8 mouse cellular contexts compared by ENCODE assay signal in the genomic region with DNA sequence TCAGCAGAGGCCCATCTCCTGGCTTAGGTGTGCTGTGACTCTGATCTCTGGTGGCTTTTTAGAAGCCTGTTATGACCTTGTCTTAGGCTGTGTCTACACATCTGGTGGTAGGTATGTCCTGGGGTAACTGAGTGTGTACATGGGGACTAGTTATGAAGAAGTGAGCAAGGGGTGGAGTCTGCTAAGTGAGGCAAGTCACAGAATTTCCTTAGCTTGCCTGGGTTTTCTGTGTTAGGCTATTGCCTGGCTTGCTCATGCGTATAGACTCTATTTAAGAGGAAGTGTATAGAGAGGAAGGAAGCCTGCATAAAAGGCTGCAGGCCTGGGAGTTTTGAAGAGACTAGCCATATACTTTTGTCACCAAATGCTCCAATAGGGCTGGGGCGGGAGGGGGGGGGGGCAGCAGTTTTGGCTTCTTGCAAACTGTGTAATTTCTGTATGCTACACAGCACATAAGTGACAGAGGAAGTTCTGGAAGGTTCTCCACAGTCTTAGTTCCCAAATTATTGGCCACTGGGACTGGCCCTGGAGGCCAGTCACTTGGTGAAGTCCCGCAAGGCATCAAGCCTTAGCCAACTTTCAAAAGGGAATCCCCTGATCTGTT. TPM values are rescaled to one million over a fixed set of nuclear protein-coding genes. Genes with fewer than 3 reads are reported as not detected.
DNase-seq lines count a peak whose midpoint lies in the region; ATAC-seq lines count a peak whose summit lies in the region.

No protein-coding gene starts in this region.

- peaks cover 5% of the 10 kb centered on the region; the same call in 1 of the 2 replicates for H3K27me3 ChIP-seq in erythroblast, embryonic 14.5 days (ENCODE audit: control insufficient read depth)
- H3K27me3 ChIP-seq in embryonic facial prominence, embryonic 13.5 days = peaks cover 9% of the 10 kb centered on the region; the same call in 1 of the 2 replicates
- no peaks in the 10 kb centered on the region for H3K27me3 ChIP-seq in hindbrain, embryonic 16.5 days (replicated peaks; ENCODE audit: control insufficient read depth, insufficient read depth, low read length)

- no peak overlapping the region for H3K27ac ChIP-seq in embryonic facial prominence, embryonic 13.5 days
- H3K27ac ChIP-seq in hindbrain, embryonic 16.5 days (ENCODE audit: low read depth, low read length) = peak overlapping the region; percentile 42; the same call in 1 of the 2 replicates

- DNase-seq in lung, postnatal 36 days = peak; percentile 77
- DNase-seq in spleen, postnatal 14 days (ENCODE audit: low spot score in 2 of 2) = peak; percentile 14 to 28
- DNase-seq in ovary, postnatal 36 days (ENCODE audit: low spot score) = no peak
- DNase-seq in retina, postnatal 1 day = no peak

- peak overlapping the region; percentile 83 for H3K4me3 ChIP-seq in erythroblast, embryonic 14.5 days (replicated peaks)
- H3K4me3 ChIP-seq in embryonic facial prominence, embryonic 13.5 days = peak overlapping the region; percentile 49
- peak overlapping the region; percentile 55 for H3K4me3 ChIP-seq in hindbrain, embryonic 16.5 days (ENCODE audit: low read length)

- no peaks in the 10 kb centered on the region for H3K9me3 ChIP-seq in erythroblast, embryonic 14.5 days (ENCODE audit: control insufficient read depth, low read length)
- H3K9me3 ChIP-seq in embryonic facial prominence, embryonic 13.5 days = no peaks in the 10 kb centered on the region
- H3K9me3 ChIP-seq in hindbrain, embryonic 16.5 days (ENCODE audit: control insufficient read depth, low read length) = no peaks in the 10 kb centered on the region

- H3K9ac ChIP-seq in embryonic facial prominence, embryonic 13.5 days = no peak overlapping the region
- peak overlapping the region; percentile 68; the same call in 1 of the 2 replicates for H3K9ac ChIP-seq in hindbrain, embryonic 16.5 days (ENCODE audit: low read depth, low read length)

- H3K36me3 ChIP-seq in erythroblast, embryonic 14.5 days (ENCODE audit: control insufficient read depth) = peaks cover 38% of the 10 kb centered on the region
- H3K36me3 ChIP-seq in embryonic facial prominence, embryonic 13.5 days = no peaks in the 10 kb centered on the region
- no peaks in the 10 kb centered on the region for H3K36me3 ChIP-seq in hindbrain, embryonic 16.5 days (ENCODE audit: control insufficient read depth, insufficient read depth, low read length)

- H3K4me2 ChIP-seq in embryonic facial prominence, embryonic 13.5 days = peak overlapping the region; percentile 78
- H3K4me2 ChIP-seq in hindbrain, embryonic 16.5 days (ENCODE audit: low read length) = peak overlapping the region; percentile 92

- peaks cover 78% of the 10 kb centered on the region for H3K4me1 ChIP-seq in erythroblast, embryonic 14.5 days (ENCODE audit: control insufficient read depth)
- peaks cover 33% of the 10 kb centered on the region for H3K4me1 ChIP-seq in embryonic facial prominence, embryonic 13.5 days
- H3K4me1 ChIP-seq in hindbrain, embryonic 16.5 days (ENCODE audit: control insufficient read depth, insufficient read depth, low read depth, low read length) = peaks cover 8% of the 10 kb centered on the region; the same call in 1 of the 2 replicates

- 52% methylated on average over 3 of the region's 3 CpGs for WGBS in embryonic facial prominence, embryonic 13.5 days
- 59% methylated on average over 3 of the region's 3 CpGs for WGBS in hindbrain, embryonic 16.5 days

- ATAC-seq in erythroblast, adult 5-6 weeks (replicated peaks; ENCODE audit: low FRiP score, poor library complexity, severe bottlenecking) = no peak
- no peak for ATAC-seq in embryonic facial prominence, embryonic 13.5 days (ENCODE audit: insufficient number of reproducible peaks, insufficient read depth, low FRiP score, low TSS enrichment, low read depth)
- no peak for ATAC-seq in hindbrain, embryonic 16.5 days

RNA-seq across cellular contexts. Expression of a gene that starts 0.5 kb away (rescaled TPM):
- polyA plus RNA-seq in erythroblast, embryonic 14.5 days (2012) = 1.3 and 1.7 TPM in 2 replicates
- 241 and 252 TPM in 2 replicates for total RNA-seq in erythroblast, adult 5-6 weeks (2015; ENCODE audit: low replicate concordance)
- total RNA-seq in erythroblast, adult 5-6 weeks (2017; ENCODE audit: low replicate concordance) = 298 and 384 TPM in 2 replicates
- 6.5 and 7.0 TPM in 2 replicates for polyA plus RNA-seq in embryonic facial prominence, embryonic 13.5 days (2015; fragmentation: Nextera tagmentation; extraction: Ambion mirVana)
- 2.6 and 2.8 TPM in 2 replicates for polyA plus RNA-seq in hindbrain, embryonic 16.5 days (2015; fragmentation: Nextera tagmentation; extraction: Ambion mirVana)

Comparison
In these comparisons a context has a peak if more than half of its experiments do, and no peak if none do; other contexts are left out.
1. DNase-seq: peak in lung, postnatal 36 days (single experiment) and spleen, postnatal 14 days (2 of 2); none in ovary, postnatal 36 days (single experiment) and retina, postnatal 1 day (single experiment).
2. Peak in every context shown above with its lines, with median percentiles within 50 percentile points of each other: H3K4me3 ChIP-seq.